Mouse (Mus musculus) large intestine, adult 2 months (tissue): ENCODE results near the gene Timm44. TPM values are rescaled to one million over a fixed set of nuclear protein-coding genes. Genes with fewer than 3 reads are reported as not detected.

Experiments
- DNase-seq: peaks from one replicate; pipeline ENCODE4 v3.0.0-alpha.2; 2012; ENCODE audit warnings: low read depth, low spot score
- whole genome bisulfite sequencing: fragments of 180-500 bp; shearing (Covaris S2); methylation state at CpG from one replicate; pipeline ENCODE4 v1.1.7; 2018; 5-methylcytosine and 5-hydroxymethylcytosine counted together
- polyA plus RNA-seq: library from polyadenylated mRNA; depleted of rRNA; stranded (reverse); fragments of >200 nt; gene quantifications from 2 replicates; pipeline ENCODE4 v1.2.3, GENCODE M21; 2012; rRNA removed

Gene Timm44
- polyA plus RNA-seq, result 71.5 and 71.7 TPM in 2 replicates

DNA sequence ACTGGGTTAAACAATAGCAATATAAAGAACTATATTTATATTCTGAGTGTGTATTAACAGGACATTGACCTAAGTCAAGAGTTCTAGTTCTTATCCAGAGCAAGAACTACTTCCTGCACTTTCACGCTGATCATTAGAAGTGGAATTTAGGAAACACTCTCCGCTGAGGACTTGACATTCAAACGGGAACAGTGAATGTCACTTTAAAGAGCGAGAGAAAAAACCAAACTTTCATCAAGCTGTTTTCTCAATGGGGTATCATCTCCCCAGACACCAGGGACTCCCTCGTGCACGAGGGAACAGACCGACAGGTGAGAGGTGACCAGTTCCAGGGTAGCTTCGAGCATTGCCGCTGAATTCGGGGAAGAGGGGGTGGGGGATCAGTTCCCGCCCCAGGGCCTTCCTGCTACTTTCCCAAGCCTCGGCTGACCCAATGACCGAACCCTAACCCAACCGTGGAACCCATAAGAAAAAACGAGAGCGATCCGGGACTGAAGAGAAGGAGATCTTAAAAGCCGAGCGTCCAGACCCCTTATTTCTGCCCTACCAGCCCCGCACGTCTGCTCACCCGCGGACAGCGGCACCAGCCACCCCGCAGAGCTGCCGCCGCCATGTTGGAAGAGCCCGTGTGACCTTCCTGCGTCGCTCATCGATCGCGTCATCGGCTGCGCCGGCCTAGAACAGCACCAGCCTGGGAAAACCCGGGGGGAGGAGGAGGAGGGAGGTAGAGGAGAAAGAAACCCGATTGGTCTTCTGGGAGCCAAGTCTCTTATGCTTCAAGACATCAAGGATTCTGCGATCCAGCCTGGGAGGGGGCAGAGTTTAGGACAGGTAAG lies at the start of gene Timm44:
TSS of gene Timm44 (minus strand) at position 639 of the 836 bp plus-strand sequence.
- WGBS, result under 1% methylated on average over 39 of the region's 39 CpGs
- peak; percentile 92 for DNase-seq

DNA sequence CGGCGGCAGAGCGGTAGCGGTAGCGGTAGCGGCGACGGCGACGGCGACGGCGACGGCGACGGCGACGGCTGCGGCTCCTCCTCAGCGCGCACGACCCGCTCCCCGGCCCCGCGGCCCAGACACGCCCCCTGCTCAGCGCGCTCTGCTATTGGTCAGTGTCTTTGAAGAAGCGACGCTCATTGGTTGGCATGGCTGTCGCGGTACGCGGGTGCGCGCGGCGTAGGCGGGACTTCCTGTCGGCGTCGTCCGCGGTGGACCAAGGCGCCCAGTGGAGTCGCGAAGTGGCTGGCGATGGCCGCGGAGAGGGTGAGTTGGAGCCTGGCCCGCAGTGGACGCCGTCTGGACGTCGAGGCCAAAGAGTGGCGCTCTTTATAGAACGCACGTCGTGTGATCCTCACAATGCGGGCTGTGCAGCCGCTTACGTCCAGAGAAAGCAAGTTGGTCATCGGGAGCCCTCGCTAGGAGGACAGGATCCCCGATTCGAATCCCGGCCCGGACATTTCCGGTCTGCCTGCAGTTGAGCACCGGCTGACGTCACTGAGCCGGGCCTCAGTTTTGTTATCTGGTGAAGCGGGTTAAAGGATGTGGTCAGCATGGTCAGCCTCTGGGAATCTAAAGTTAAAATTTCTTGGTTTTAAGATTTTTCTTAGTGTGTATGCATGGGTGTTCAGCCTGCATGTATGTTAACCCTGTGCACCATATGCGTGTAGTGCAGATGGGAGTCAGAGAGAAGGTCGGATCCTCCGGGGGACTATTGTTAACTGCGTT lies 49.5 kb upstream of the Timm44 start, which contains the start of the genes Ccl25 and Elavl1:
TSS of gene Ccl25 (plus strand) at position 228 of the 768 bp plus-strand sequence.
TSS of gene Elavl1 (minus strand) at position 431 of the 768 bp plus-strand sequence.
- peak; percentile 73 for DNase-seq
- under 1% methylated on average over 78 of the region's 78 CpGs for WGBS

DNA sequence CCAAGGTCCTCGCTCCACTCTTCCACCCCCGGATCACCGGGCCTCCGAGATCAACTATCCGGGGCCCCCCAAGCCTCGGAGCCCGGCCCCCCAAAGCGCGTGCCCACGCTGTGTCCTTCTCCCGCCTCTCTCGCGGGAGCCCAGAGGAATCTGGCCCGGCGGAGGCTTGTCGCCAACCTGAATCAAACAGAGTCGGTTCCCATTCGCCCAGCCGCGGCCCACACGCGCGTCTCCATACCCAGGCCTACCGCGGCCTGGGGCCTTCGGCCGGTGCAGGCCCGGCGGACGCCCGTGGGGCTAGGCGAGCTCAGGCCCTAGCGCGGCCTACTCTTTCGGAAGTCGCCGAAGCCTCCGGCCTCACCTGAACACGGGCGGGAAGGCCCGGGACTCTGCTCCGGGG lies 48.8 kb upstream of the Timm44 start:
- 1% methylated on average over 42 of the region's 42 CpGs for WGBS

GRCm38 (mm10) chr8:4323917-4324316 lies 48.2 kb upstream of the Timm44 start:
- WGBS, result 0% methylated on average over 6 of the region's 6 CpGs

More for the DNA sequence above, 48.8 kb upstream of the Timm44 start:
- no peak for DNase-seq

GRCm38 (mm10) chr8:4322470-4322869 lies 46.8 kb upstream of the Timm44 start:
- peak; percentile 51 for DNase-seq
- WGBS, result 26% methylated on average over 2 of the region's 2 CpGs

More at GRCm38 (mm10) chr8:4323917-4324316, 48.2 kb upstream of the Timm44 start:
- no peak for DNase-seq

GRCm38 (mm10) chr8:4321031-4321430 lies 45.3 kb upstream of the Timm44 start:
- DNase-seq, result no peak
- WGBS, result 59% methylated on average over 2 of the region's 2 CpGs

GRCm38 (mm10) chr8:4320404-4320803 lies 44.7 kb upstream of the Timm44 start:
- 85% methylated on average over 1 of the region's 1 CpGs for WGBS
- no peak for DNase-seq

GRCm38 (mm10) chr8:4319573-4319872 lies 43.8 kb upstream of the Timm44 start:
- peak; percentile 56 for DNase-seq
- 51% methylated on average over 11 of the region's 11 CpGs for WGBS

DNA sequence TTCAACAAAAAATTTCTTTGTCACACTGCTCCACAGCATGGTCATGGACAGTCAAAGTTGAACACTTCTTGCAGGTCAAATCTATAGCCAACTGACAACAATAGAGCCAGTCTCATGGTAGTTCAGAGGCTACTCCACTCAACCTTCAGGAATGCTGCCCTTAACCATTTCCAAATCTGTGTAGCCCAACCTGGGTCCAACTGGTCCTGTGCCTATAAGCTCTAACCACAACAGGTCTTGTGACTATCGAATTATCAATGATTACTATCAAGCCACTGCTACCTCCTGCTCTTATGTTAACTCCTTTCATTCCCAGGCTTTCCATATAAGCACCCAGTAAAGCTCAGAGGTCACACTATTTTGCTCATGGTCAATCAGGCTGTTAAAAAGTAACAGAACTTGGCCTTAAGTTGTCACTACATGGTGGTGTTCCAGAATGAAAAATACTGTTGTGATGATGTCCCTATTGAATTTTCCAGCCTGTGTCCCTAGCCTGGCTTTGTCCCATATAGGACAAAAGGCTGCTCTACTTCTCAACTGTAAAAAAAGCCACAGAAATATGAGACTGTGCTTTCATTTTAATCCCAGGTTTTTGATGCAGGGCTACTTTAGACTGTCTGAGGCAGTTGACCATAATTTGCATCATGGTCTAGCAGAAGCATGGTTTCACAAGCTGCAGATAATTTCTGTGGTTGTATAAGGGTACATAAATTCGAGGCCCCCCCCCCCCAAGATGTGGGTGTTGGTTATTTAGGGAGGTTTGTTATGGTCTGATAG lies 43.3 kb upstream of the Timm44 start:
- no peak for DNase-seq
- WGBS, result 22% methylated on average over 2 of the region's 2 CpGs

DNA sequence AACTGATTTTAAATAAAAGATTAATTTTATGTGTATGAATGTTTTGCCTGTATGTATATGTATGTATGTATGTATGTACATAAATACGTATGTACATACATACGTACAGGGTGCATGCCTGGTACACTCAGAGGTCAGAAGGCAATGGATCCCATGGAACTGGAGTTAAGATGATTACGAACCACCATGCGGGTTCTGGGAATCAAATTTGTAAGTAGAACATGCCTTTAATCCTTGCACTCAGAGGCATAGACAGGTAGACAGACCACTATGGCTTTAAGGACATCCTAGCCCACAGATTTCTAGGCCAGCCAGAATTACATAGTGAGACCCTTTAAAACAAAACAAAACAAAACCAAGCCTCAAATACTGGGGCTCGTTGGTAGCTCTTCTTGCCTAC lies 42.4 kb upstream of the Timm44 start:
- DNase-seq, result no peak
- WGBS, result 84% methylated on average over 5 of the region's 5 CpGs

GRCm38 (mm10) chr8:4314852-4315251 lies 39.1 kb upstream of the Timm44 start:
- no peak for DNase-seq
- 60% methylated on average over 3 of the region's 3 CpGs for WGBS

- 26% methylated on average over 3 of the region's 3 CpGs for WGBS
- no peak for DNase-seq
Observed at GRCm38 (mm10) chr8:4313254-4314124, 37.8 kb upstream of the Timm44 start.

- no peak for DNase-seq
Observed at GRCm38 (mm10) chr8:4312104-4312503, 36.4 kb upstream of the Timm44 start.

DNA sequence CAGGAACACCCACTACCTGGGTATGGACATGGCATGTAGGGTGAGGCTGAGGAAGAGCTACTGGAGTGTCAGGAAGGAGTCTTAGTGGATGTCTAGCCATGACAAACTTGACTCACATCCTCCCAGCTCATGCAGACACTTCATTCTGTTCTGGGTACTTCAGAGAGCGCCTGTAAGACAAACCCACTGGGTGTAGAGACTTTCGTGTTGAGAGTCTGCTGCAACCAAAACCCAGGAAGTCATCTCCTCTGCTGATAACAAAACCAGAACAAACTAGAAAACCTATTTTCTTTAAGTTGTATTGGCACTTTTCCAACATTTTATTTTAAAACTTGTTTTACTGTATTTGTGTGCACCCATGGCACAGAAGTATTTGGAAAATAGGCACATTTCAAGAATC lies 30.1 kb upstream of the Timm44 start:
- WGBS, result 65% methylated on average over 2 of the region's 2 CpGs
- no peak for DNase-seq

- WGBS, result 59% methylated on average over 3 of the region's 3 CpGs
- no peak for DNase-seq
Observed at GRCm38 (mm10) chr8:4304124-4304547, 28.4 kb upstream of the Timm44 start.

GRCm38 (mm10) chr8:4297822-4298221 lies 22.1 kb upstream of the Timm44 start:
- 85% methylated on average over 4 of the region's 4 CpGs for WGBS
- no peak for DNase-seq

DNA sequence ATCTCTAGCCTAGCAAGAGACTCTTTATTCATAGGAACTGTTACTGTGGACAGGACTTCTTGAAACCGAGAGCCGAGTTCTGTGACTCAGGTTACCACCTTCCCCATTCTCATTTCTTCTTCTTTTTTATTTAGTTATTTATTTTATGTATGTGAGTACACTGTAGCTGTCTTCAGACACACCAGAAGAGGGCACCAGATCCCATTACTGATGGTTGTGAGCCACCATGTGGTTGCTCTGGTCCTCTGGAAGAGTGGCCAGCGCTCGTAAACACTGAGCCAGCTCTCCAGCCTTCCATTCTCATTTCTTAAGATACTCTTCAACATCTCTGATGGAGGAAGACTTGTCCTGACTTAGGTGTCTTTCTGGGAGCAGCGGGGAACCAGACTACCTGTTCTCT lies 17.0 kb upstream of the Timm44 start:
- WGBS, result 85% methylated on average over 5 of the region's 5 CpGs
- no peak for DNase-seq

DNA sequence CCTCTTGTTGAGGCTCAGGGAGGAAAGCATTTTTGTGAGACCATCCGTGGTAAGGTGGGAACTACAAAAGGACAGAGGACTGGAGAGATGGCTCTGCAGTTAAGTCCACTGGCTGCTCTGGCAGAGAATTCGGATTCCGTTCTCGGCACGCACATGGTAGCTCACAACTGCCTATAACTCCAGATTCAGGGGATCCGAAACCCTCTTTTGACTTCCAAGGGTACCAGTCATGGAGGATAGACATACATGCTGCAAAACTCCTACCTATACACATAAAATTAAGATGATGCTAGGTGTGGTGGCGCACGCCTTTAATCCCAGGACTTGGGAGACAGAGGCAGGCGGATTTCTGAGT lies 375 bp upstream of the Timm44 start:
- 16% methylated on average over 9 of the region's 9 CpGs for WGBS
- DNase-seq, result no peak

DNA sequence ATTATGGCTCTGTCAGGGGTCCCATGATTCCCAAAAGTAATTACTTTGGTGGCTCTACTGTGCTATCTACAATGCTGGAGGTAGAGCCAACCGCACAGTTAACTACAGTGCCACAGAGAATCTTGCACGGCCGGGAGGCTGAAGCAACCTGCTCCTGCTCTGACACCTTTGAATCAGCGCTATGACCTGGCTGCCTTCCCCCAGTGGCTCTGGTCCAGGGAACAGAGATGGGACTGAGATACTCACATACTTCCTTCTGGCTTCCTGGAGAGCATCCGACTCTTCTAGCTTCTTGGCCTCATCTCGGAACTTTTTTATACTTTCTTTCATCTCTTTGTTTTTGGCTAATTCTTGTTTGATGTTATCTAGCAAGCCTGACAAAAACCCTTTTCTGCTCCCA lies 6.1 kb downstream of the Timm44 start:
- DNase-seq, result no peak
- WGBS, result 86% methylated on average over 6 of the region's 6 CpGs
